Mouse (Mus musculus) cerebellum, adult 2 months (tissue): ENCODE data around the gene Atp8a1.

Experiments
- CTCF ChIP-seq: fragments of 200-500 bp; IDR thresholded peaks from 2 replicates; pipeline ENCODE4 v1.5.1; 2011; ENCODE audit warnings: low read depth, mild to moderate bottlenecking, control low read depth, low read length, moderate library complexity, borderline replicate concordance; ENCODE audit not compliant: insufficient read depth
- POLR2A ChIP-seq: fragments of 200-500 bp; IDR thresholded peaks from 2 replicates; pipeline ENCODE4 v1.6.1; 2011; ENCODE audit warnings: low read length, control low read depth, borderline replicate concordance; ENCODE audit not compliant: insufficient read depth

- TF ChIP-seq CTCF (no peak), POLR2A (no peak)
These were observed 194.8 kb downstream of the Atp8a1 start for GRCm38 (mm10) chr5:67652468-67652867.
